In the genomic region with DNA sequence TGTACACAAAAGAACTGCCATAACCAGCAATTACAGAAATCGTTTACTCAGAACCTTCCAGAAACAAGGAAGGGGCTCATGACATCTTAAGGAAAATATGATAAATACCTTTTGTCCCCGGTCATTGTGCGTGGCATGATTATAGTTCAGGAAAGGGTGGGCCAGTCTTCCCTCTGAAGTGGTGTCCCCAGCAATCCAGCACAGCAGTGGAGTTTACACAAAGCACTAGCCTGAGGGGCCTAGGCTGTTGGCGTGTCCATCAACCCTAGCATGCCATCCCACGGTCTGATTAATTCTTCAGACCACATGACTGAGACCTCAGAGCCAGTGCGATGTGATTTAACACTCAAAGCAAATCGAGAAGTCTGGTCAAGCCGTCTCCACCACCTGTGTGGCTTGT, we compare ENCODE assay signal across 16 mouse cellular contexts. TPM values are rescaled to one million over a fixed set of nuclear protein-coding genes. Genes with fewer than 3 reads are reported as not detected.
A peak's percentile ranks its signal among the peaks of the same experiment; 100 is the strongest.
DNase-seq lines count a peak whose midpoint lies in the region.
"Had no signal": no experiment of that assay in that cellular context is flagged by ENCODE, and none has a peak within 500 bp of the region (broad histone marks: within the 10 kb centered on the region; RNA-seq: fewer than 3 reads in every experiment).

No protein-coding gene starts in this region.

- peak; percentile 72 for DNase-seq in heart, adult 11 months
- no peak for DNase-seq in heart, adult 8-10 months (ENCODE audit: low spot score)
- DNase-seq in kidney, postnatal 14 days, result peak; percentile 31
- DNase-seq in kidney, adult 9 months, result no peak
- DNase-seq in Muller cell, postnatal 12 days (ENCODE audit: inconsistent ontology term), result peak; percentile 63
- DNase-seq in lung, postnatal 14 days, result peak; percentile 25
- DNase-seq in urinary bladder, postnatal 36 days (ENCODE audit: low spot score in 2 of 2), result no peak
- DNase-seq in neural tube, embryonic 10.5 days (ENCODE audit: extremely low spot score, low spot score), result no peak
- DNase-seq: adrenal gland, postnatal 10 days; cerebellum, adult 9-10 months; gastrocnemius, postnatal 25 days; layer of hippocampus, adult 9-11 months; left cerebral cortex, postnatal 4 days; liver; liver, postnatal 0 days; thymus, postnatal 4 days had no signal

RNA-seq across cellular contexts. Expression of a gene that starts 59.8 kb away (rescaled TPM):
- 10 to 100 TPM; 36.6 to 37.8 (median 37.7) TPM for total RNA-seq in heart, adult 8-10 months (2022)

Comparison
In these comparisons a context has a peak if more than half of its experiments do, and no peak if none do; other contexts are left out.
1. DNase-seq: peak in heart, adult 11 months (single experiment), kidney, postnatal 14 days (single experiment), Muller cell, postnatal 12 days (single experiment) and lung, postnatal 14 days (single experiment); none in heart, adult 8-10 months (single experiment), kidney, adult 9 months (single experiment), urinary bladder, postnatal 36 days (0 of 2) and neural tube, embryonic 10.5 days (single experiment).